Mouse (Mus musculus) kidney, adult 2 months (tissue): ENCODE measurements at regions not wholly inside any gene's neighbourhood (a gene's known extent, or its start where the extent isn't known, plus 50 kb on each side); places are given as distances from the start of the nearest gene placed in this dataset.

Experiments
- CTCF ChIP-seq: fragments of 200-500 bp; conservative IDR thresholded peaks from 2 replicates; pipeline ENCODE4 v1.5.1; 2011; ENCODE audit warnings: low read depth, mild to moderate bottlenecking, control low read depth, low read length, moderate library complexity, mixed read lengths; ENCODE audit not compliant: insufficient read depth, insufficient read length
- POLR2A ChIP-seq: fragments of 200-500 bp; IDR thresholded peaks from one replicate; pipeline ENCODE4 v1.6.1; 2011; ENCODE audit warnings: low read depth, low read length, control low read depth

DNA sequence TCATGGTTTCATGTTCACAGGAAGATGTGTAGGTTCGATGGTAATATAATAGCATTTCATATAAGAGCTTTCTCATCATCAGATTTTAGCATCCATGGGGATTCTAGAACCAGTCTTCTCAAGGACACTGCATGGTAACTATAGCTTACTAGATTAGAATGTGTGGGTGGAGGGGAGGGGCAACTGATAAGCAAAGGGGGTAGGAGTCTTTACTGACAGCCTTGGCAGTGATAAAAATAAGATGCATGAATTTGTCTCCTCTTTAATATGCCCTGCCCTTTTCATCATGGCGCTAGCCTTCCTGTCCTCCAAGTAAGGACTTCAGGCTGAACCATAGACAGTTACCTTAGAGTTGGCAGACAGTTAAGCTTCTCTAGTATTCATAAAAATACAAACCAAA is 69.6 kb upstream of the Slc22a23 start:
- no peak for TF ChIP-seq CTCF
- TF ChIP-seq POLR2A: no peak
